Mouse (Mus musculus) liver, adult 2 months (tissue): ENCODE data around the gene Rnf166. TPM values are rescaled to one million over a fixed set of nuclear protein-coding genes. Genes with fewer than 3 reads are reported as not detected.

Experiments used
- DNase-seq: peaks from one replicate; pipeline ENCODE4 v3.0.0-alpha.2; 2011; ENCODE audit warnings: low read depth, low spot score; ENCODE audit errors: extremely low read depth
- H3K27ac ChIP-seq: fragments of 200-500 bp; replicated peaks from 2 replicates; pipeline ENCODE4 v1.5.1; 2012; ENCODE audit warnings: low read depth, mild to moderate bottlenecking, control low read depth, inconsistent platforms, low read length; ENCODE audit not compliant: insufficient read depth
- H3K27me3 ChIP-seq: fragments of 200-500 bp; 2 replicates; pipeline ENCODE4 v1.6.1; 2012; ENCODE audit warnings: mild to moderate bottlenecking, moderate library complexity, low read length, inconsistent platforms; ENCODE audit not compliant: control insufficient read depth, insufficient read depth
- H3K36me3 ChIP-seq: fragments of 200-500 bp; 2 replicates; pipeline ENCODE4 v1.6.1; 2012; ENCODE audit warnings: low read length, inconsistent platforms; ENCODE audit not compliant: control insufficient read depth, insufficient read depth
- H3K4me1 ChIP-seq: fragments of 200-500 bp; 2 replicates; pipeline ENCODE4 v1.6.1; 2011; ENCODE audit warnings: low read length; ENCODE audit not compliant: control insufficient read depth, insufficient read depth
- H3K4me3 ChIP-seq: fragments of 200-500 bp; 2 replicates; pipeline ENCODE4 v1.5.1; 2011; ENCODE audit warnings: low read depth, mild to moderate bottlenecking, control low read depth, low read length, moderate library complexity; ENCODE audit not compliant: insufficient read depth
- H3K79me2 ChIP-seq: fragments of 200-500 bp; 2 replicates; pipeline ENCODE4 v1.6.1; 2012; ENCODE audit warnings: inconsistent platforms, mild to moderate bottlenecking, low read length, moderate library complexity; ENCODE audit not compliant: control insufficient read depth, insufficient read depth
- H3K9ac ChIP-seq: fragments of 200-500 bp; 2 replicates; pipeline ENCODE4 v1.6.1; 2012; ENCODE audit warnings: low read depth, mild to moderate bottlenecking, control low read depth, inconsistent platforms, low read length
- CTCF ChIP-seq: fragments of 200-500 bp; IDR thresholded peaks from 2 replicates; pipeline ENCODE4 v1.5.1; 2011; ENCODE audit warnings: low read depth, low read length, control low read depth
- POLR2A ChIP-seq: fragments of 200-500 bp; IDR thresholded peaks from 2 replicates; pipeline ENCODE4 v1.6.1; 2011; ENCODE audit warnings: low read length, control low read depth; ENCODE audit not compliant: insufficient read depth; ENCODE audit errors: extremely low read depth
- WGBS: fragments of 180-500 bp; shearing (Covaris S2); methylation state at CpG from one replicate; pipeline ENCODE4 v1.1.7; 2018; 5-methylcytosine and 5-hydroxymethylcytosine counted together
- polyA plus RNA-seq: library from polyadenylated mRNA; depleted of rRNA; stranded (reverse); fragments of >200 nt; gene quantifications from 2 replicates; pipeline ENCODE4 v1.2.3, GENCODE M21; 2012; rRNA removed
- total RNA-seq: library from RNA; depleted of rRNA; stranded (reverse); fragments of >200 nt; gene quantifications from 2 replicates; pipeline ENCODE4 v1.2.3, GENCODE M21; 2014; rRNA removed

The Rnf166 gene
- total and polyA plus RNA-seq, 2 experiments, result 5.3 to 24.2 TPM

- Histone ChIP-seq H3K79me2 (no peaks in the 10 kb centered on the region), H3K27ac (no peak overlapping the region), H3K9ac (no peak overlapping the region), H3K27me3 (no peaks in the 10 kb centered on the region), H3K36me3 (peaks cover 8% of the 10 kb centered on the region; the same call in 1 of the 2 replicates), H3K4me3 (no peak overlapping the region), H3K4me1 (no peaks in the 10 kb centered on the region)
- 78% methylated on average over 9 of the region's 9 CpGs for WGBS
- DNase-seq, result no peak
- TF ChIP-seq POLR2A, result no peak
- TF ChIP-seq CTCF, result no peak
These were observed 55.8 kb downstream of the Rnf166 start for GRCm38 (mm10) chr8:122419881-122420555.

Other genes starting within 250 kb of the Rnf166 start
- 7.9 and 8.4 TPM in 2 replicates for gene Zfpm1, start 193.9 kb downstream of the Rnf166 start, total RNA-seq
- 56.5 and 67.5 TPM in 2 replicates for gene Zfpm1, start 193.9 kb downstream of the Rnf166 start, polyA plus RNA-seq
- gene Trhr2, start 115.3 kb downstream of the Rnf166 start, total RNA-seq, result not detected in 2 replicates
- gene Trhr2, start 115.3 kb downstream of the Rnf166 start, polyA plus RNA-seq, result not detected in 2 replicates
- gene Zc3h18, start 99.5 kb downstream of the Rnf166 start, total RNA-seq, result 10.9 and 14.0 TPM in 2 replicates
- gene Zc3h18, start 99.5 kb downstream of the Rnf166 start, polyA plus RNA-seq, result 18.3 and 22.3 TPM in 2 replicates
- gene Il17c, start 54.0 kb downstream of the Rnf166 start, total RNA-seq, result not detected in 2 replicates
- gene Il17c, start 54.0 kb downstream of the Rnf166 start, polyA plus RNA-seq, result not detected in 2 replicates
- gene Cyba, start 43.1 kb downstream of the Rnf166 start, total RNA-seq, result 13.9 and 23.4 TPM in 2 replicates
- 24.4 and 34.2 TPM in 2 replicates for gene Cyba, start 43.1 kb downstream of the Rnf166 start, polyA plus RNA-seq
- 15.3 and 20.9 TPM in 2 replicates for gene Mvd, start 32.6 kb downstream of the Rnf166 start, total RNA-seq
- 68.7 and 71.4 TPM in 2 replicates for gene Mvd, start 32.6 kb downstream of the Rnf166 start, polyA plus RNA-seq
- gene Snai3, start 15.3 kb downstream of the Rnf166 start, total RNA-seq, result not detected in 2 replicates
- gene Snai3, start 15.3 kb downstream of the Rnf166 start, polyA plus RNA-seq, result 0.44 and 0.46 TPM in 2 replicates
- gene Ctu2, start 79 bp upstream of the Rnf166 start, total RNA-seq, result 7.0 and 13.5 TPM in 2 replicates
- gene Ctu2, start 79 bp upstream of the Rnf166 start, polyA plus RNA-seq, result 21.1 and 27.0 TPM in 2 replicates
- gene Piezo1, start 75.3 kb upstream of the Rnf166 start, total RNA-seq, result 2.2 and 4.6 TPM in 2 replicates
- gene Piezo1, start 75.3 kb upstream of the Rnf166 start, polyA plus RNA-seq, result 8.0 and 11.1 TPM in 2 replicates
- 1.0 and 3.0 TPM in 2 replicates for gene Cdt1, start 92.0 kb upstream of the Rnf166 start, total RNA-seq
- 2.5 and 2.9 TPM in 2 replicates for gene Cdt1, start 92.0 kb upstream of the Rnf166 start, polyA plus RNA-seq
- 59.8 and 68.3 TPM in 2 replicates for gene Aprt, start 100.8 kb upstream of the Rnf166 start, total RNA-seq
- 80.5 and 105 TPM in 2 replicates for gene Aprt, start 100.8 kb upstream of the Rnf166 start, polyA plus RNA-seq
- gene Galns, start 135.4 kb upstream of the Rnf166 start, total RNA-seq, result 4.1 and 4.4 TPM in 2 replicates
- gene Galns, start 135.4 kb upstream of the Rnf166 start, polyA plus RNA-seq, result 4.4 and 6.6 TPM in 2 replicates
- gene Trappc2l, start 135.6 kb upstream of the Rnf166 start, total RNA-seq, result 7.4 and 14.5 TPM in 2 replicates
- gene Trappc2l, start 135.6 kb upstream of the Rnf166 start, polyA plus RNA-seq, result 74.7 and 101 TPM in 2 replicates
- not detected in 2 replicates for gene Pabpn1l, start 146.7 kb upstream of the Rnf166 start, total RNA-seq
- gene Pabpn1l, start 146.7 kb upstream of the Rnf166 start, polyA plus RNA-seq, result not detected in 2 replicates
- gene Cbfa2t3, start 223.0 kb upstream of the Rnf166 start, total RNA-seq, result 0.28 and 0.40 TPM in 2 replicates
- gene Cbfa2t3, start 223.0 kb upstream of the Rnf166 start, polyA plus RNA-seq, result 1.2 and 1.3 TPM in 2 replicates